Mouse (Mus musculus): ENCODE measurements around the gene Ppp3cb. TPM values are rescaled to one million over a fixed set of nuclear protein-coding genes. Genes with fewer than 3 reads are reported as not detected.

Ppp3cb gene
- polyA plus RNA-seq (2015; fragmentation: Illumina TruSeq; extraction: RNeasy Lipid Tissue Mini Kit (QIAGEN cat#74804); ENCODE audit: insufficient read depth, low read depth, low replicate concordance) = 10.5 TPM

GRCm38 (mm10) chr14:20546415-20546814 lies at the start of gene Ppp3cb:
Ppp3cb (minus strand) TSS chr14:20546573.

GRCm38 (mm10) chr14:20496603-20497002 lies 49.8 kb downstream of the Ppp3cb start, which contains the start of gene Mss51:
Mss51 (minus strand) TSS chr14:20496901.

GRCm38 (mm10) chr14:20479291-20480194 lies 66.8 kb downstream of the Ppp3cb start, which contains the start of gene Anxa7:
Anxa7 (minus strand) TSS chr14:20480133.

GRCm38 (mm10) chr14:20451765-20452331 lies 94.5 kb downstream of the Ppp3cb start, which contains the start of gene Cfap70:
Cfap70 (minus strand) TSS chr14:20452226.

Other genes with a start within 250 kb of the Ppp3cb start
- gene Ecd, start 198.5 kb downstream of the Ppp3cb start, polyA plus RNA-seq (2015; fragmentation: Illumina TruSeq; extraction: RNeasy Lipid Tissue Mini Kit (QIAGEN cat#74804); ENCODE audit: insufficient read depth, low read depth, low replicate concordance) = 6.0 TPM
- 8.1 TPM for gene Fam149b, start 198.4 kb downstream of the Ppp3cb start, polyA plus RNA-seq (2015; fragmentation: Illumina TruSeq; extraction: RNeasy Lipid Tissue Mini Kit (QIAGEN cat#74804); ENCODE audit: insufficient read depth, low read depth, low replicate concordance)
- gene Dnajc9, start 157.7 kb downstream of the Ppp3cb start, polyA plus RNA-seq (2015; fragmentation: Illumina TruSeq; extraction: RNeasy Lipid Tissue Mini Kit (QIAGEN cat#74804); ENCODE audit: insufficient read depth, low read depth, low replicate concordance) = 3.4 TPM
- gene Mrps16, start 152.9 kb downstream of the Ppp3cb start, polyA plus RNA-seq (2015; fragmentation: Illumina TruSeq; extraction: RNeasy Lipid Tissue Mini Kit (QIAGEN cat#74804); ENCODE audit: insufficient read depth, low read depth, low replicate concordance) = 10.0 TPM
- gene Cfap70, start 94.3 kb downstream of the Ppp3cb start, polyA plus RNA-seq (2015; fragmentation: Illumina TruSeq; extraction: RNeasy Lipid Tissue Mini Kit (QIAGEN cat#74804); ENCODE audit: insufficient read depth, low read depth, low replicate concordance) = not detected
- 24.2 TPM for gene Anxa7, start 66.4 kb downstream of the Ppp3cb start, polyA plus RNA-seq (2015; fragmentation: Illumina TruSeq; extraction: RNeasy Lipid Tissue Mini Kit (QIAGEN cat#74804); ENCODE audit: insufficient read depth, low read depth, low replicate concordance)
- gene Mss51, start 49.7 kb downstream of the Ppp3cb start, polyA plus RNA-seq (2015; fragmentation: Illumina TruSeq; extraction: RNeasy Lipid Tissue Mini Kit (QIAGEN cat#74804); ENCODE audit: insufficient read depth, low read depth, low replicate concordance) = 2.0 TPM
- 2.5 TPM for gene Usp54, start 94.5 kb upstream of the Ppp3cb start, polyA plus RNA-seq (2015; fragmentation: Illumina TruSeq; extraction: RNeasy Lipid Tissue Mini Kit (QIAGEN cat#74804); ENCODE audit: insufficient read depth, low read depth, low replicate concordance)
- not detected for gene Myoz1, start 110.0 kb upstream of the Ppp3cb start, polyA plus RNA-seq (2015; fragmentation: Illumina TruSeq; extraction: RNeasy Lipid Tissue Mini Kit (QIAGEN cat#74804); ENCODE audit: insufficient read depth, low read depth, low replicate concordance)
- not detected for gene Synpo2l, start 121.8 kb upstream of the Ppp3cb start, polyA plus RNA-seq (2015; fragmentation: Illumina TruSeq; extraction: RNeasy Lipid Tissue Mini Kit (QIAGEN cat#74804); ENCODE audit: insufficient read depth, low read depth, low replicate concordance)
- 25.6 TPM for gene Sec24c, start 127.7 kb upstream of the Ppp3cb start, polyA plus RNA-seq (2015; fragmentation: Illumina TruSeq; extraction: RNeasy Lipid Tissue Mini Kit (QIAGEN cat#74804); ENCODE audit: insufficient read depth, low read depth, low replicate concordance)
- 2.7 TPM for gene Fut11, start 148.4 kb upstream of the Ppp3cb start, polyA plus RNA-seq (2015; fragmentation: Illumina TruSeq; extraction: RNeasy Lipid Tissue Mini Kit (QIAGEN cat#74804); ENCODE audit: insufficient read depth, low read depth, low replicate concordance)
- 33.2 TPM for gene Chchd1, start 156.4 kb upstream of the Ppp3cb start, polyA plus RNA-seq (2015; fragmentation: Illumina TruSeq; extraction: RNeasy Lipid Tissue Mini Kit (QIAGEN cat#74804); ENCODE audit: insufficient read depth, low read depth, low replicate concordance)
- gene Zswim8, start 161.0 kb upstream of the Ppp3cb start, polyA plus RNA-seq (2015; fragmentation: Illumina TruSeq; extraction: RNeasy Lipid Tissue Mini Kit (QIAGEN cat#74804); ENCODE audit: insufficient read depth, low read depth, low replicate concordance) = 30.3 TPM
- 16.2 TPM for gene Ndst2, start 188.0 kb upstream of the Ppp3cb start, polyA plus RNA-seq (2015; fragmentation: Illumina TruSeq; extraction: RNeasy Lipid Tissue Mini Kit (QIAGEN cat#74804); ENCODE audit: insufficient read depth, low read depth, low replicate concordance)
- 6.3 TPM for gene Camk2g, start 247.5 kb upstream of the Ppp3cb start, polyA plus RNA-seq (2015; fragmentation: Illumina TruSeq; extraction: RNeasy Lipid Tissue Mini Kit (QIAGEN cat#74804); ENCODE audit: insufficient read depth, low read depth, low replicate concordance)